Mouse (Mus musculus) bone marrow, adult 2 months (tissue): ENCODE measurements around the gene Eif3j1.
"Not testable (repeated sequence)": the region's sequence is repeated elsewhere in the genome, so short reads cannot be mapped to it uniquely, and the experiment has no call there.

Source experiments
- CTCF ChIP-seq: fragments of 200-500 bp; IDR thresholded peaks from 2 replicates; pipeline ENCODE4 v1.5.1; 2011; ENCODE audit warnings: low read length, control low read depth; ENCODE audit not compliant: control insufficient read depth, insufficient read depth
- POLR2A ChIP-seq: fragments of 200-500 bp; IDR thresholded peaks from 2 replicates; pipeline ENCODE4 v1.6.1; 2011; ENCODE audit warnings: low read depth, mild to moderate bottlenecking, control low read depth, low read length, borderline replicate concordance; ENCODE audit not compliant: control insufficient read depth

DNA sequence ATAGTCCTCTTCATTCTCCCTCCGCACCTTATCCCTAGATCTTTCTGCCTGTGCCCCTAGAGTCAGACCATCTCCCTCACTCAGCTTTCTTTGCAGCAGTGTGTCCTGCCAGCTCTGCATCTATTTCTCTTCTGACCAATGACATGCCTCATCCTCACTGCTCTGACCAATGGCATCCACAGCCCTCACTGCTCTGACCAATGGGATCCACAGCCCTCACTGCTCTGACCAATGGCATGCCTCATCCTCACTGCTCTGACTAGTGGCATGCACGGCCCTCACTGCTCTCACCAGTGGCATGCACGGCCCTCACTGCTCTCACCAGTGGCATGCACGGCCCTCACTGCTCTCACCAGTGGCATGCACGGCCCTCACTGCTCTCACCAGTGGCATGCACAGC, 69.3 kb downstream of the Eif3j1 start:
- TF ChIP-seq CTCF, POLR2A: not testable (repeated sequence)
